Mouse (Mus musculus) G1E (cell line): Measurements from ENCODE around the gene Hist1h4a. TPM values are rescaled to one million over a fixed set of nuclear protein-coding genes. Genes with fewer than 3 reads are reported as not detected.
"Not testable (repeated sequence)": the region's sequence is repeated elsewhere in the genome, so short reads cannot be mapped to it uniquely, and the experiment has no call there.

Experiments used
- ATAC-seq: 2 replicates; pipeline ENCODE4 v1.8.0; 2016; ENCODE audit warnings: mild to moderate bottlenecking; ENCODE audit not compliant: insufficient number of reproducible peaks, poor library complexity, low FRiP score, severe bottlenecking; ENCODE audit errors: extremely low read depth
- DNase-seq: peaks from one replicate; pipeline ENCODE4 v3.0.0; 2012; ENCODE audit warnings: low spot score
- H3K27me3 ChIP-seq: 2 replicates; pipeline ENCODE4 v1.6.1; 2012; ENCODE audit warnings: mild to moderate bottlenecking, low read length, inconsistent platforms; ENCODE audit not compliant: insufficient read depth
- H3K36me3 ChIP-seq: replicated peaks from 2 replicates; pipeline ENCODE3; 2012; ENCODE audit warnings: mild to moderate bottlenecking, inconsistent platforms
- H3K4me1 ChIP-seq: 2 replicates; pipeline ENCODE4 v1.6.1; 2012; ENCODE audit warnings: low read depth, low read length, inconsistent platforms, mixed read lengths; ENCODE audit not compliant: insufficient read depth
- H3K4me3 ChIP-seq: 2 replicates; pipeline ENCODE4 v1.5.1; 2012; ENCODE audit warnings: low read depth, mild to moderate bottlenecking, inconsistent platforms, low read length, moderate library complexity, mixed read lengths
- H3K9me3 ChIP-seq: replicated peaks from 2 replicates; pipeline ENCODE4 v1.6.1; 2012; ENCODE audit warnings: inconsistent platforms
- CTCF ChIP-seq: IDR thresholded peaks from 2 replicates; pipeline ENCODE4 v1.5.1; 2012; ENCODE audit warnings: low read depth, low read length, inconsistent platforms, mixed read lengths
- GATA1 ChIP-seq: IDR thresholded peaks from 2 replicates; pipeline ENCODE4 v1.6.1; 2012; ENCODE audit warnings: borderline replicate concordance, low read length, inconsistent platforms, mixed read lengths
- GATA2 ChIP-seq: IDR thresholded peaks from 2 replicates; pipeline ENCODE4 v1.6.1; 2012; ENCODE audit warnings: low read depth, low read length, inconsistent platforms, borderline replicate concordance
- POLR2AphosphoS5 ChIP-seq: IDR thresholded peaks from 2 replicates; pipeline ENCODE4 v1.6.1; 2012; ENCODE audit warnings: low read depth, low read length, inconsistent platforms; ENCODE audit not compliant: insufficient replicate concordance
- TAL1 ChIP-seq: conservative IDR thresholded peaks from 2 replicates; pipeline ENCODE4 v1.6.1; 2012; ENCODE audit warnings: low read depth, low read length, inconsistent platforms, mixed read lengths
- polyA plus RNA-seq: library from polyadenylated mRNA; stranded (reverse); fragments of >175 nt; gene quantifications from 2 replicates; pipeline ENCODE4 v1.2.3, GENCODE M21; 2012
- total RNA-seq, 2 experiments: library from RNA; stranded (forward) in 1 of 2; stranded (reverse) in 1 of 2; fragments of 200-1000 nt in 1 of 2; fragments of >200 nt in 1 of 2; fragmentation: Nextera tagmentation in 1 of 2; gene quantifications; 2 replicates each; pipeline ENCODE4 v1.2.3; 2014 to 2017

The Hist1h4a gene
- total and polyA plus RNA-seq, 3 experiments: 12.0 to 867 (median 465) TPM

- Histone ChIP-seq H3K27me3 (peaks cover 4% of the 10 kb centered on the region; the same call in 1 of the 2 replicates), H3K4me3 (no peak overlapping the region), H3K9me3 (no peaks in the 10 kb centered on the region), H3K36me3 (no peaks in the 10 kb centered on the region), H3K4me1 (peaks cover 6% of the 10 kb centered on the region)
- ATAC-seq (no peak), DNase-seq (no peak)
- TF ChIP-seq CTCF (no peak), GATA1 (no peak), POLR2AphosphoS5 (no peak), GATA2 (no peak), TAL1 (no peak)
These were observed 17.3 kb upstream of the Hist1h4a start for GRCm38 (mm10) chr13:23778339-23778738.

GRCm38 (mm10) chr13:23772561-23773313 is 11.7 kb upstream of the Hist1h4a start:
- DNase-seq (no peak), ATAC-seq (no peak)
- Histone ChIP-seq H3K4me1 (peaks cover 29% of the 10 kb centered on the region), H3K9me3 (no peaks in the 10 kb centered on the region), H3K4me3 (no peak overlapping the region), H3K27me3 (peaks cover 6% of the 10 kb centered on the region; the same call in 1 of the 2 replicates), H3K36me3 (no peaks in the 10 kb centered on the region)
- TF ChIP-seq GATA1 (no peak), GATA2 (no peak), POLR2AphosphoS5 (no peak), CTCF (no peak)

GRCm38 (mm10) chr13:23769613-23770012 is 8.6 kb upstream of the Hist1h4a start, which contains the start of gene Trim38:
Gene Trim38, plus strand, starts transcription at chr13:23769913.
- Histone ChIP-seq H3K4me3 (peak within 1 kb of the TSS; percentile 40; the same call in 1 of the 2 replicates), H3K4me1 (peaks cover 45% of the 10 kb centered on the region)
- H3K36me3 ChIP-seq, DNase-seq, H3K27me3 ChIP-seq, H3K9me3 ChIP-seq, ATAC-seq: not testable (repeated sequence)

DNA sequence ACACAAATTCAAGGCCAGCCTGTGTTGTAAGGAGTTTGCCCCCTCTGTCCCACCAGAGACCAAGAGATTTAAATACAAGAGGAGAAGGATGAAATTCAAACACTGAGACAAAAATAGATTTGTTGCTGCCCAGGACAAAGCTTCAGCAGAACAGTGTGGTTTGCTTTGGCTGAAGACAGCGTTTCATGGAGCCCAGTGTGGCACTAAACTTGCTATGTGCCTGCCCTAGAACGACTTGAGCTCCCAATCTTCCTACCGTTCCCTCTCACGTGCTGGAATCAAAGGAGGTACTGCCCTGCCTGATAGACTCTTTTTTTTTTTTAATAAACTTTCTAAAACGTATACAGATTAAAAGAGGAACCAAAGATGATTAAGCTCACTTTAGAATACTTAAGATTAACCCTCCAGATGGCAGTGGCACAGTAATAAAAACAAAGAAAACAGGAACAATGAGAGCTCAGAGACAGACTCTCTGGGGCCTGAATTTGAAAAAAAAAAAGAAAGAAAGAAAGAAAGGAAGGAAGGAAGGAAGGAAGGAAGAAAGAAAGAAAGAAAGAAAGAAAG is 7.9 kb upstream of the Hist1h4a start:
- no peaks in the 10 kb centered on the region for H3K36me3 ChIP-seq
- H3K9me3 ChIP-seq: no peaks in the 10 kb centered on the region
- TF ChIP-seq TAL1 (no peak), GATA2 (no peak), GATA1 (no peak), POLR2AphosphoS5 (no peak), CTCF (no peak)
- peaks cover 52% of the 10 kb centered on the region for H3K4me1 ChIP-seq
- peak overlapping the region; percentile 40; the same call in 1 of the 2 replicates for H3K4me3 ChIP-seq
- DNase-seq: no peak
- no peak for ATAC-seq
- peaks cover 6% of the 10 kb centered on the region; the same call in 1 of the 2 replicates for H3K27me3 ChIP-seq

- no peaks in the 10 kb centered on the region for H3K36me3 ChIP-seq
- TF ChIP-seq CTCF (no peak), GATA2 (no peak), TAL1 (no peak), POLR2AphosphoS5 (no peak), GATA1 (no peak)
- no peak overlapping the region for H3K4me3 ChIP-seq
- no peaks in the 10 kb centered on the region for H3K27me3 ChIP-seq
- H3K4me1 ChIP-seq: peaks cover 60% of the 10 kb centered on the region
- no peak for DNase-seq
- no peaks in the 10 kb centered on the region for H3K9me3 ChIP-seq
- ATAC-seq: no peak
These were observed 5.7 kb upstream of the Hist1h4a start for GRCm38 (mm10) chr13:23766772-23767171.

- TF ChIP-seq POLR2AphosphoS5 (peak; percentile 98; the same call in 1 of the 2 replicates), TAL1 (no peak), GATA2 (no peak), GATA1 (no peak)
- ATAC-seq (no peak), DNase-seq (no peak)
- no peaks in the 10 kb centered on the region for H3K36me3 ChIP-seq
- H3K9me3 ChIP-seq: no peaks in the 10 kb centered on the region
- no peaks in the 10 kb centered on the region for H3K27me3 ChIP-seq
- peaks cover 60% of the 10 kb centered on the region for H3K4me1 ChIP-seq
- no peak overlapping the region; the same call in 1 of the 2 replicates for H3K4me3 ChIP-seq
These were observed 4.1 kb upstream of the Hist1h4a start for GRCm38 (mm10) chr13:23765172-23765513.
